9 mouse cellular contexts compared by ENCODE assay signal in the genomic region with DNA sequence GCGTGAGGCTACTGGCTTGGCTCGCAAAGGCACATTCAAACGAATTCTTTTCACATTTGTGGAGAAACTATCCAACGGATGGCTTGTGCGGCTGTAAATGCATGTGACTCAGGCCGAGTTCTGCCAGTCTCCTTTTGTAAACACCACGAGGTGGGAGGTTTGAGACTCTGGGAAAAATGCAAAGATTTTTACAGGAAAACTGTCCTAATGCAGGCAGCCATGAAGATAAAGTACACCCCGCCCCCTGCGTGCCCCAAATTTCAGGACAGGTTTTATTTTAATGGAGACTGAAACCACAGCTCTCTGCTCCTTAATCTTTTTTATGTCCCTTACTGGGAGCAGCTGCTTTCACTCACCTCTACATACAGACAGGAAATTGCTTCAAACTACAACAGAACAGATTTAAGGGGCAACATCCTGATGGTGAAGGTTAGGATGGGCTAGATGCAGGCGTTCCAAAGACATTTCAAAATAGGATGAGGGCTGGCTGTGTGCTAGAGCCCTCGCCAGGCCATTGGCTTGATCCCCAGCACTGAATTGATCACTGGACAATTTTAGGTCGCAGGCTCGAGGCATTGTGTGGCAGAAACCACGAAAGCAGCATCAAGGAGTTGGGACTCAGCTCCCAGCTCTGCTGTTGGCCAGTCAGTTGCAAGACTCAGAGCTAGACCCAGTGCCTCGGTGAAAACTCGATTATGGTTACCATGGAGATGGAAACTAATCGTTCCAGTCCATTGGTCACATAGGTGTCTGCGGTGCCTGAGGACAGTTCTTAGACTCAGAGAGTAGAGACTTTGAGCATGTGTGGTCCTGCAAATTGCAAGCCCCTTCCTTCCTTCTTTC.
DNase-seq lines count a peak whose midpoint lies in the region; ATAC-seq lines count a peak whose summit lies in the region.
"Had no signal": no experiment of that assay in that cellular context is flagged by ENCODE, and none has a peak within 500 bp of the region (broad histone marks: within the 10 kb centered on the region; RNA-seq: fewer than 3 reads in every experiment).

No protein-coding gene starts in this region.

- no peaks in the 10 kb centered on the region for H3K9me3 ChIP-seq in heart, embryonic 16.5 days (replicated peaks; ENCODE audit: control insufficient read depth, low read length)
- H3K9me3 ChIP-seq in hindbrain, embryonic 13.5 days: no peaks in the 10 kb centered on the region
- H3K9me3 ChIP-seq: G1E had no signal

- H3K27ac ChIP-seq in heart, embryonic 16.5 days (ENCODE audit: low read length): peak overlapping the region; percentile 50
- peak overlapping the region; percentile 55 for H3K27ac ChIP-seq in hindbrain, embryonic 13.5 days

- no peak overlapping the region for H3K9ac ChIP-seq in heart, embryonic 16.5 days (ENCODE audit: low read length)
- H3K9ac ChIP-seq in hindbrain, embryonic 13.5 days: no peak overlapping the region

- H3K4me3 ChIP-seq in heart, embryonic 16.5 days (ENCODE audit: low read length): no peak overlapping the region
- H3K4me3 ChIP-seq in hindbrain, embryonic 13.5 days: no peak overlapping the region

- ATAC-seq in heart, embryonic 16.5 days (replicated peaks; ENCODE audit: extremely low read depth, insufficient read depth, low FRiP score): no peak
- peak; percentile 75 for ATAC-seq in hindbrain, embryonic 13.5 days (ENCODE audit: low FRiP score)
- ATAC-seq in megakaryocyte, adult 5-6 weeks (ENCODE audit: poor library complexity, severe bottlenecking): peak; percentile 21

- peaks cover 32% of the 10 kb centered on the region for H3K4me1 ChIP-seq in heart, embryonic 16.5 days (ENCODE audit: control insufficient read depth, insufficient read depth, low read length)
- H3K4me1 ChIP-seq in hindbrain, embryonic 13.5 days (replicated peaks): peaks cover 37% of the 10 kb centered on the region

- 60% methylated on average over 18 of the region's 18 CpGs for WGBS in heart, embryonic 16.5 days
- WGBS in hindbrain, embryonic 13.5 days: 45% methylated on average over 18 of the region's 18 CpGs

- no peak for DNase-seq in heart, postnatal 14 days
- peak; percentile 66 for DNase-seq in embryo, embryonic 11 days
- DNase-seq in gastrocnemius, adult 8-10 months (ENCODE audit: low spot score in 2 of 2): no peak
- DNase-seq in natural killer cell, adult 2 months (ENCODE audit: low spot score in 2 of 2): no peak
- no peak for DNase-seq in testis, postnatal 14 days (ENCODE audit: low spot score)

- H3K27me3 ChIP-seq in heart, embryonic 16.5 days (ENCODE audit: control insufficient read depth, insufficient read depth, low read length): no peaks in the 10 kb centered on the region
- no peaks in the 10 kb centered on the region for H3K27me3 ChIP-seq in hindbrain, embryonic 13.5 days

- no peak overlapping the region for H3K4me2 ChIP-seq in heart, embryonic 16.5 days (ENCODE audit: low read depth, low read length)
- no peak overlapping the region for H3K4me2 ChIP-seq in hindbrain, embryonic 13.5 days

- intact Hi-C loops in heart, postnatal 14 days (cut with DNase I): no loop called here

- no peaks in the 10 kb centered on the region for H3K36me3 ChIP-seq in heart, embryonic 16.5 days (ENCODE audit: control insufficient read depth, insufficient read depth)
- H3K36me3 ChIP-seq in hindbrain, embryonic 13.5 days: no peaks in the 10 kb centered on the region
- H3K36me3 ChIP-seq: G1E had no signal
